Mouse (Mus musculus) MEL (cell line): ENCODE data around the gene Gsap. TPM values are rescaled to one million over a fixed set of nuclear protein-coding genes. Genes with fewer than 3 reads are reported as not detected.

Source experiments
- DNase-seq: peaks from one replicate; pipeline ENCODE4 v3.0.0; 2011; ENCODE audit warnings: low read depth, low spot score
- H3K27ac ChIP-seq: 2 replicates; pipeline ENCODE4 v1.5.1; 2012; ENCODE audit warnings: low read depth, mild to moderate bottlenecking, control low read depth, low read length, moderate library complexity; ENCODE audit not compliant: control insufficient read depth
- H3K27me3 ChIP-seq, 2 experiments: fragments of 150-350 bp in 1 of 2; sonication (generic) in 1 of 2; 2 replicates each; pipeline ENCODE4 v1.6.1; 2012; ENCODE audit warnings: low read length in 2 of 2, mild to moderate bottlenecking in 2 of 2, improper control_type of control experiment in 1 of 2, moderate library complexity in 1 of 2; ENCODE audit not compliant: insufficient read depth in 2 of 2, control insufficient read depth in 1 of 2
- H3K36me3 ChIP-seq, 2 experiments: 2 replicates each; pipeline ENCODE4 v1.6.1; 2012 to 2014; ENCODE audit warnings: low read length in 2 of 2, improper control_type of control experiment in 1 of 2, inconsistent platforms in 1 of 2, mild to moderate bottlenecking in 1 of 2; ENCODE audit not compliant: insufficient read depth in 2 of 2, control insufficient read depth in 1 of 2
- H3K4me1 ChIP-seq, 2 experiments: fragments of 150-350 bp in 1 of 2; sonication (generic) in 1 of 2; 2 replicates each; pipeline ENCODE4 v1.6.1; 2012; ENCODE audit warnings: low read length in 2 of 2, improper control_type of control experiment in 1 of 2, mild to moderate bottlenecking in 1 of 2; ENCODE audit not compliant: insufficient read depth in 2 of 2, control insufficient read depth in 1 of 2
- H3K4me3 ChIP-seq, 2 experiments: fragments of 150-350 bp in 1 of 2; sonication (generic) in 1 of 2; 2 replicates each; pipeline ENCODE4 v1.5.1; 2012; ENCODE audit warnings: low read depth in 2 of 2, low read length in 2 of 2, mild to moderate bottlenecking in 2 of 2, moderate library complexity in 2 of 2, control low read depth in 1 of 2, improper control_type of control experiment in 1 of 2; ENCODE audit not compliant: control insufficient read depth in 1 of 2, insufficient read depth in 1 of 2
- H3K79me2 ChIP-seq: 2 replicates; pipeline ENCODE4 v1.6.1; 2012; ENCODE audit warnings: mild to moderate bottlenecking, low read length, moderate library complexity; ENCODE audit not compliant: control insufficient read depth, poor library complexity, insufficient read depth
- H3K9ac ChIP-seq: 2 replicates; pipeline ENCODE4 v1.6.1; 2012; ENCODE audit warnings: low read depth, mild to moderate bottlenecking, control low read depth, low read length, moderate library complexity; ENCODE audit not compliant: control insufficient read depth, poor library complexity, severe bottlenecking
- H3K9me3 ChIP-seq: fragments of 150-350 bp; sonication (generic); replicated peaks from 2 replicates; pipeline ENCODE4 v1.6.1; 2012; ENCODE audit warnings: mild to moderate bottlenecking, low read length, improper control_type of control experiment, moderate library complexity; ENCODE audit not compliant: insufficient read depth
- BHLHE40 ChIP-seq: IDR thresholded peaks from 2 replicates; pipeline ENCODE4 v1.6.1; 2012; ENCODE audit warnings: low read depth, mild to moderate bottlenecking, inconsistent platforms, low read length, improper control_type of control experiment, borderline replicate concordance
- CTCF ChIP-seq, 3 experiments: IDR thresholded peaks in 2 of 3; conservative IDR thresholded peaks in 1 of 3; 2 replicates each; pipeline ENCODE4 v1.5.1; 2011 to 2012; ENCODE audit warnings: low read length in 3 of 3, low read depth in 2 of 3, mild to moderate bottlenecking in 2 of 3, improper control_type of control experiment in 1 of 3, inconsistent platforms in 1 of 3, mixed read lengths in 1 of 3, moderate library complexity in 1 of 3; ENCODE audit not compliant: control insufficient read depth in 1 of 3, insufficient read depth in 1 of 3, poor library complexity in 1 of 3, severe bottlenecking in 1 of 3
- E2F4 ChIP-seq: IDR thresholded peaks from 2 replicates; pipeline ENCODE4 v1.6.1; 2011; ENCODE audit warnings: low read depth, low read length, improper control_type of control experiment, borderline replicate concordance
- ELF1 ChIP-seq: IDR thresholded peaks from 2 replicates; pipeline ENCODE4 v1.6.1; 2014; ENCODE audit warnings: low read depth, mild to moderate bottlenecking, inconsistent platforms, low read length, improper control_type of control experiment, moderate library complexity
- JUND ChIP-seq: IDR thresholded peaks from 2 replicates; pipeline ENCODE4 v1.6.1; 2011; ENCODE audit warnings: low read depth, mild to moderate bottlenecking, improper control_type of control experiment, low read length
- MAZ ChIP-seq: IDR thresholded peaks from 2 replicates; pipeline ENCODE4 v1.6.1; 2012; ENCODE audit warnings: low read depth, mild to moderate bottlenecking, inconsistent platforms, low read length, improper control_type of control experiment
- MEF2A ChIP-seq: IDR thresholded peaks from 2 replicates; pipeline ENCODE4 v1.6.1; 2014; ENCODE audit warnings: low read depth, mild to moderate bottlenecking, inconsistent platforms, low read length, improper control_type of control experiment; ENCODE audit not compliant: poor library complexity, insufficient replicate concordance, severe bottlenecking; ENCODE audit errors: extremely low read depth
- MYC ChIP-seq: IDR thresholded peaks from 2 replicates; pipeline ENCODE4 v1.6.1; 2011; ENCODE audit warnings: low read depth, mild to moderate bottlenecking, low read length, improper control_type of control experiment, moderate library complexity
- NRF1 ChIP-seq: IDR thresholded peaks from 2 replicates; pipeline ENCODE4 v1.6.1; 2014; ENCODE audit warnings: low read depth, mild to moderate bottlenecking, inconsistent platforms, low read length, improper control_type of control experiment, moderate library complexity; ENCODE audit not compliant: poor library complexity, insufficient read depth, severe bottlenecking
- POLR2AphosphoS5 ChIP-seq: IDR thresholded peaks from 2 replicates; pipeline ENCODE4 v1.6.1; 2012; ENCODE audit warnings: low read depth, borderline replicate concordance, mild to moderate bottlenecking, inconsistent platforms, low read length, moderate library complexity, mixed read lengths
- SIN3A ChIP-seq: IDR thresholded peaks from 2 replicates; pipeline ENCODE4 v1.6.1; 2012; ENCODE audit warnings: low read length, improper control_type of control experiment, inconsistent platforms
- USF2 ChIP-seq, 2 experiments: IDR thresholded peaks; 2 replicates each; pipeline ENCODE4 v1.6.1; 2011 to 2012; ENCODE audit warnings: improper control_type of control experiment in 2 of 2, low read length in 2 of 2, borderline replicate concordance in 1 of 2, inconsistent platforms in 1 of 2, low read depth in 1 of 2, mild to moderate bottlenecking in 1 of 2; ENCODE audit not compliant: insufficient read depth in 1 of 2
- ZMIZ1 ChIP-seq: IDR thresholded peaks from 2 replicates; pipeline ENCODE4 v1.6.1; 2012; ENCODE audit warnings: low read depth, mild to moderate bottlenecking, inconsistent platforms, low read length, improper control_type of control experiment, moderate library complexity
- polyA plus RNA-seq, 2 experiments: library from polyadenylated mRNA; stranded (reverse) in 1 of 2; unstranded in 1 of 2; fragments of >175 nt in 1 of 2; fragments of >200 nt in 1 of 2; gene quantifications; 2 replicates each; pipeline versions ENCODE4 v1.2.1 to v1.2.4; 2012; ENCODE audit warnings: low replicate concordance in 2 of 2, low read depth in 1 of 2; ENCODE audit not compliant: insufficient read length in 2 of 2, insufficient read depth in 1 of 2, missing spikeins in 1 of 2
- total RNA-seq: library from RNA; depleted of rRNA; stranded (reverse); fragments of 300-350 nt; gene quantifications from 2 replicates; pipeline ENCODE4 v1.2.3, GENCODE M21; 2012

The Gsap gene
- total and polyA plus RNA-seq, 3 experiments, result 0.19 to 0.22 TPM; not detected in 1

- Histone ChIP-seq H3K4me3 (no peak overlapping the region), H3K4me1 (0 out of 4 replicates have a peak, but pooled peaks cover 0 to under 1% of the 10 kb centered on the region in 2 experiments), H3K9me3 (no peaks in the 10 kb centered on the region), H3K36me3 (no peaks in the 10 kb centered on the region), H3K27ac (no peak overlapping the region)
- DNase-seq, result no peak
- TF ChIP-seq USF2 (IDR thresholded peaks at IDR 0.05; ENCODE audit: borderline replicate concordance in 1 of 2, insufficient read depth in 1 of 2, low read depth in 1 of 2, low read length in 2 of 2) (no peak), NRF1 (no peak)
- TF ChIP-seq, all 39 proteins: peak for 0
- Histone ChIP-seq H3K79me2 (no peaks in the 10 kb centered on the region), H3K9ac (no peak overlapping the region), H3K27me3 (peaks cover 0 to 4% of the 10 kb centered on the region in 2 experiments; a peak in 1 of 4 replicates)
Observed at GRCm38 (mm10) chr5:21143032-21143431, 43.0 kb upstream of the Gsap start.

DNA sequence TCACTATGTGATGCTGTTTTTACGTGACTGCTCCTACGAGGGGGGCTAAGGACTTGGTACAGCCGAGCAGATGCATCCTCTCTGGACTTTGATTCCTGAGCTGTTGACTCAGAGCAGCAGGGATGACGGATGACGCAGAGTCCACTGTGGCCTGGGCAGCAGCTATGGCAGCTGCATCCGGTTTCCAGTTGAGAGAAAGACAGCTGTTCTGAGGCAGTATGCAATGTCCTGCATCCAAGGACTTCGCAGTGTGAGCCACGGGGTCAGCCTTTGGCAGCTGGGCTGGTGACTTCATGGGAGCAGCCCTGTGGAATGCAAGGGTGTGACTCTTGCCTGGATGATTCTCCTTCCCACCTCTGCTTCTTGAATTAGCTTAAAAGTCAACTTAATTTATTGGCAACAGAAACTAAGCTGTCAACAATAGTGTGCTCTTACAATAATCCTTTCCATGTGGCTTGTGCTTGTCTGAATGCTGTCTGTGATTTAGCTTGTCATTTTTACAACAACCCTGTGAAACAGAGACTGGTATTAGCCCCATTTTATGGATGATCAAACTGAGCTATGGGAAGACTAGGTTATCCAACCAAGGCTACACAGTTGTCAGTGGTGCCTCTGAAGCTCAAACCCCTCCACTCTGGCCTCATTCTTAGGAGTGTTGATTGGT lies 41.4 kb upstream of the Gsap start:
- Histone ChIP-seq H3K9ac (no peak overlapping the region), H3K79me2 (no peaks in the 10 kb centered on the region), H3K27ac (no peak overlapping the region), H3K36me3 (no peaks in the 10 kb centered on the region), H3K9me3 (no peaks in the 10 kb centered on the region), H3K27me3 (peaks cover 4 to 5% of the 10 kb centered on the region in 2 experiments; a peak in 2 of 4 replicates), H3K4me3 (no peak overlapping the region), H3K4me1 (no peaks in the 10 kb centered on the region)
- TF ChIP-seq MAZ (no peak), MYC (no peak), POLR2AphosphoS5 (no peak), CTCF (IDR thresholded peaks at IDR 0.05 in 2 of 3, conservative IDR thresholded peaks at IDR 0.05 in 1 of 3; ENCODE audit: control insufficient read depth in 1 of 3, insufficient read depth in 1 of 3, low read depth in 2 of 3, low read length in 3 of 3, poor library complexity in 1 of 3, severe bottlenecking in 1 of 3) (no peak), E2F4 (no peak), MEF2A (no peak), BHLHE40 (no peak), JUND (no peak), ZMIZ1 (no peak), SIN3A (no peak), ELF1 (no peak), USF2 (IDR thresholded peaks at IDR 0.05; ENCODE audit: borderline replicate concordance in 1 of 2, insufficient read depth in 1 of 2, low read depth in 1 of 2, low read length in 2 of 2) (no peak)
- DNase-seq, result no peak
